ENCODE assay signal across 23 mouse cellular contexts in the genomic region with DNA sequence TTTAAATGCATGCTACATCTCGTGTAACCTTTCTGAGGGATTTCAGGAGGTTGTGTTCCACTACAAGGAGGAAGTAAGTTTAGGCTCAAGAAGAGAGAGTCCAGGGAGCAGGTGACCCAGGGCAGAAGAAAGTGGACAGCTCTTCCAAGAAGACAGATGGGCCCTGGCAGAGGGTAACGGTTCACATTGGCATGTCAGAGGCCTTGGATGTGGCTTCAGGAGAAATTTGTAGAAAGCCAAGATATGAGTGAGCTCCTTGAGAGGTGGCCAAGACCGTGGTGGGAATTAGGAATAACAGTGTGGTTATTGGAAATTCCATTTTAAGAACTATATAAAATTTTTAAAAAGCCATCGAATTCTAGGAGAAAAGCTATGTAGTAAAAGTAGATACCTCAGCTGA. TPM values are rescaled to one million over a fixed set of nuclear protein-coding genes. Genes with fewer than 3 reads are reported as not detected.
DNase-seq lines count a peak whose midpoint lies in the region; ATAC-seq and TF ChIP-seq lines count a peak whose summit lies in the region.
"Had no signal": no experiment of that assay in that cellular context is flagged by ENCODE, and none has a peak within 500 bp of the region (broad histone marks: within the 10 kb centered on the region; RNA-seq: fewer than 3 reads in every experiment).

No protein-coding gene starts in this region.

- peak; percentile 31 for DNase-seq in adrenal gland, postnatal 10 days
- DNase-seq in adrenal gland, postnatal 25 days: no peak
- DNase-seq in heart, adult 2 months: no peak
- DNase-seq in lung, postnatal 0 days (ENCODE audit: low spot score): no peak
- DNase-seq in lung, postnatal 36 days: no peak
- DNase-seq: cerebellum, adult 11-12 months; cerebellum, postnatal 25 days; embryo, embryonic 11 days; kidney, adult 8-10 months; kidney, postnatal 10 days; retina, postnatal 1 day; thymus, adult 18-20 months; thymus, postnatal 36 days had no signal

- H3K9me3 ChIP-seq in heart, embryonic 11.5 days (replicated peaks; ENCODE audit: control insufficient read depth, low read length): no peaks in the 10 kb centered on the region
- no peaks in the 10 kb centered on the region for H3K9me3 ChIP-seq in lung, postnatal 0 days (ENCODE audit: low read length)
- H3K9me3 ChIP-seq: embryonic facial prominence, embryonic 13.5 days; forebrain, embryonic 13.5 days; heart, embryonic 13.5 days; neural tube, embryonic 13.5 days had no signal

- WGBS in heart, adult 2 months: 59% methylated on average over 4 of the region's 4 CpGs
- WGBS in heart, embryonic 11.5 days (ENCODE audit: insufficient replicate concordance): 71% methylated on average over 4 of the region's 4 CpGs
- WGBS in lung, postnatal 0 days: 55% methylated on average over 4 of the region's 4 CpGs

- intact Hi-C loops in heart, adult 2 months (cut with DNase I): no loop called here

- no peak overlapping the region for H3K9ac ChIP-seq in heart, adult 2 months (ENCODE audit: low read depth, low read length)
- H3K9ac ChIP-seq in heart, embryonic 11.5 days (ENCODE audit: low read depth, low read length): no peak overlapping the region
- H3K9ac ChIP-seq in lung, postnatal 0 days (replicated peaks; ENCODE audit: low read depth): no peak overlapping the region
- H3K9ac ChIP-seq: embryonic facial prominence, embryonic 13.5 days; forebrain, embryonic 13.5 days; heart, embryonic 13.5 days; hindbrain, embryonic 14.5 days; midbrain, embryonic 13.5 days; neural tube, embryonic 13.5 days had no signal

- peak overlapping the region; percentile 5; the same call in 1 of the 2 replicates for H3K27ac ChIP-seq in heart, adult 2 months
- H3K27ac ChIP-seq in heart, embryonic 11.5 days (ENCODE audit: low read depth, low read length): no peak overlapping the region
- peak overlapping the region; percentile 20; the same call in 1 of the 2 replicates for H3K27ac ChIP-seq in lung, postnatal 0 days (ENCODE audit: low read length)
- H3K27ac ChIP-seq: embryonic facial prominence, embryonic 13.5 days; forebrain, embryonic 13.5 days; heart, embryonic 13.5 days; hindbrain, embryonic 14.5 days; midbrain, embryonic 13.5 days had no signal

- H3K4me1 ChIP-seq in heart, adult 2 months (ENCODE audit: control insufficient read depth, insufficient read depth, low read length): peaks cover 7% of the 10 kb centered on the region
- peaks cover 7% of the 10 kb centered on the region; the same call in 1 of the 2 replicates for H3K4me1 ChIP-seq in heart, embryonic 11.5 days (ENCODE audit: control insufficient read depth, insufficient read depth, low read length)
- peaks cover 13% of the 10 kb centered on the region; the same call in 1 of the 2 replicates for H3K4me1 ChIP-seq in lung, postnatal 0 days (ENCODE audit: insufficient read depth, low read depth, low read length)

- TF ChIP-seq POLR2A in heart, adult 2 months (IDR thresholded peaks at IDR 0.05; ENCODE audit: insufficient read depth, low read depth, low read length): no peak
- TF ChIP-seq POLR2A in myocyte (IDR thresholded peaks at IDR 0.05; ENCODE audit: insufficient read length, low read depth): no peak

- no peak overlapping the region for H3K4me2 ChIP-seq in heart, embryonic 11.5 days
- H3K4me2 ChIP-seq in lung, postnatal 0 days (replicated peaks; ENCODE audit: low read depth, low read length): no peak overlapping the region
- H3K4me2 ChIP-seq in myocyte (ENCODE audit: low read depth): peak overlapping the region; percentile 60
- H3K4me2 ChIP-seq: embryonic facial prominence, embryonic 13.5 days; forebrain, embryonic 13.5 days; heart, embryonic 13.5 days; hindbrain, embryonic 14.5 days; midbrain, embryonic 13.5 days; neural tube, embryonic 13.5 days had no signal

- H3ac ChIP-seq in myocyte (ENCODE audit: control insufficient read depth, insufficient read length): no peak overlapping the region

- H3K4me3 ChIP-seq in heart, adult 2 months: no peak overlapping the region
- no peak overlapping the region for H3K4me3 ChIP-seq in heart, embryonic 11.5 days (ENCODE audit: low read depth, low read length)
- no peak overlapping the region for H3K4me3 ChIP-seq in lung, postnatal 0 days (ENCODE audit: low read depth, low read length)
- no peak overlapping the region for H3K4me3 ChIP-seq in myocyte
- H3K4me3 ChIP-seq: embryonic facial prominence, embryonic 13.5 days; forebrain, embryonic 13.5 days; heart, embryonic 13.5 days; midbrain, embryonic 13.5 days; neural tube, embryonic 13.5 days had no signal

- H3K27me3 ChIP-seq in heart, adult 2 months (ENCODE audit: control insufficient read depth, insufficient read depth, low read length): no peaks in the 10 kb centered on the region
- no peaks in the 10 kb centered on the region for H3K27me3 ChIP-seq in heart, embryonic 11.5 days (ENCODE audit: control insufficient read depth, insufficient read depth, low read length)
- no peaks in the 10 kb centered on the region for H3K27me3 ChIP-seq in lung, postnatal 0 days (replicated peaks; ENCODE audit: insufficient read depth, low read length)
- H3K27me3 ChIP-seq in myocyte (ENCODE audit: control insufficient read depth, insufficient read depth, insufficient read length): no peaks in the 10 kb centered on the region
- H3K27me3 ChIP-seq: embryonic facial prominence, embryonic 13.5 days; forebrain, embryonic 13.5 days; heart, embryonic 13.5 days; midbrain, embryonic 13.5 days; neural tube, embryonic 13.5 days had no signal

- no peak for TF ChIP-seq EP300 in heart, adult 2 months (IDR thresholded peaks at IDR 0.05; ENCODE audit: insufficient read depth, low read depth, low read length)
- no peak for TF ChIP-seq EP300 in lung, postnatal 0 days (IDR thresholded peaks at IDR 0.05)

- no peak for TF ChIP-seq CTCF in heart, adult 2 months (IDR thresholded peaks at IDR 0.05)
- TF ChIP-seq CTCF in lung, postnatal 0 days (IDR thresholded peaks at IDR 0.05): no peak

- no peak for ATAC-seq in heart, embryonic 11.5 days (replicated peaks; ENCODE audit: insufficient number of reproducible peaks, low FRiP score, low TSS enrichment)
- no peak for ATAC-seq in lung, postnatal 0 days
- ATAC-seq: CD4-positive, CD25-positive, alpha-beta regulatory T cell, adult 4 months; forebrain, embryonic 13.5 days; inflammation-experienced regulatory T-cells, adult 6 months; midbrain, embryonic 13.5 days had no signal

- no peaks in the 10 kb centered on the region for H3K79me2 ChIP-seq in heart, adult 2 months (replicated peaks; ENCODE audit: control insufficient read depth, insufficient read depth, low read length)
- H3K79me2 ChIP-seq in myocyte (ENCODE audit: control insufficient read depth, insufficient read depth): peaks cover 21% of the 10 kb centered on the region

- peaks cover 4% of the 10 kb centered on the region; the same call in 1 of the 2 replicates for H3K36me3 ChIP-seq in heart, adult 2 months (ENCODE audit: control insufficient read depth, insufficient read depth, low read length)
- H3K36me3 ChIP-seq in heart, embryonic 11.5 days (ENCODE audit: control insufficient read depth, insufficient read depth, low read length): no peaks in the 10 kb centered on the region
- H3K36me3 ChIP-seq in lung, postnatal 0 days (ENCODE audit: insufficient read depth, low read length): no peaks in the 10 kb centered on the region
- no peaks in the 10 kb centered on the region for H3K36me3 ChIP-seq in myocyte (ENCODE audit: control insufficient read depth, insufficient read depth)
- H3K36me3 ChIP-seq: heart, embryonic 13.5 days; midbrain, embryonic 13.5 days; neural tube, embryonic 13.5 days had no signal

TF ChIP-seq in myocyte, 11 proteins besides CTCF, POLR2A, EP300 and RAD21:
- TF ChIP-seq SRF (IDR thresholded peaks at IDR 0.05; ENCODE audit: control insufficient read depth, insufficient read length, low read depth): no peak
- peak in 1 of 3 experiments; percentile 15 for TF ChIP-seq MYOG (IDR thresholded peaks at IDR 0.05; ENCODE audit: control insufficient read depth in 1 of 3, insufficient read depth in 1 of 3, insufficient read length in 2 of 3, low read depth in 2 of 3)
- TF ChIP-seq CEBPB (IDR thresholded peaks at IDR 0.05; ENCODE audit: insufficient read depth, poor library complexity, severe bottlenecking): 0 out of 2 replicates have a peak, but pooled peaks have one; percentile 4
- TF ChIP-seq MYOD1 (IDR thresholded peaks at IDR 0.05; ENCODE audit: control insufficient read depth in 1 of 3, insufficient read length in 2 of 3, low read depth in 2 of 3): peak in 1 of 3 experiments; percentile 37

RNA-seq across cellular contexts. Expression of gene Plekhh2, which starts 22.1 kb away (rescaled TPM):
- 1 to 10 TPM; 7.4 to 7.6 TPM for total RNA-seq in adrenal gland, postnatal 10 days (2021)
- total RNA-seq in adrenal gland, postnatal 25 days (2021): 7.4 TPM in 2 replicates
- total RNA-seq in heart, adult 2 months (2021): 1 to 10 TPM; 1.4 to 2.0 TPM
- 1.7 and 3.1 TPM in 2 replicates for polyA plus RNA-seq in heart, adult 2 months (2012; rRNA removed)
- 3.2 and 4.2 TPM in 2 replicates for polyA plus RNA-seq in heart, embryonic 11.5 days (2014; fragmentation: Nextera tagmentation; extraction: Ambion mirVana)
- 5.1 and 5.5 TPM in 2 replicates for polyA plus RNA-seq in lung, postnatal 0 days (2015; fragmentation: Nextera tagmentation; extraction: Ambion mirVana)
- 6.4 TPM for polyA plus RNA-seq in myocyte (2012; fragmentation: generic; extraction: Trizol)
- polyA plus RNA-seq: CD4-positive, CD25-positive, alpha-beta regulatory T cell, adult 4 months; inflammation-experienced regulatory T-cells, adult 6 months had no signal
